Mouse (Mus musculus): Measurements from ENCODE around the gene Rgs10. TPM values are rescaled to one million over a fixed set of nuclear protein-coding genes. Genes with fewer than 3 reads are reported as not detected.

Rgs10 gene
- total and polyA plus RNA-seq, 3 experiments = 42.3 to 44.7 TPM; not detected in 1

- Histone ChIP-seq H3K4me1 (ENCODE audit: control insufficient read depth in 1 of 2, insufficient read depth in 2 of 2, low read length in 2 of 2) (no peaks in the 10 kb centered on the region), H3K27ac (ENCODE audit: control insufficient read depth, low read depth, low read length) (no peak overlapping the region)
Observed at GRCm38 (mm10) chr7:128350316-128350715, 68.2 kb downstream of the Rgs10 start.

GRCm38 (mm10) chr7:128349751-128350150, 68.8 kb downstream of the Rgs10 start:
- Histone ChIP-seq H3K27ac (ENCODE audit: control insufficient read depth, low read depth, low read length) (no peak overlapping the region), H3K9ac (ENCODE audit: control insufficient read depth, low read depth, low read length, poor library complexity, severe bottlenecking) (no peak overlapping the region), H3K36me3 (ENCODE audit: control insufficient read depth in 1 of 2, insufficient read depth in 2 of 2, low read length in 2 of 2) (no peaks in the 10 kb centered on the region), H3K9me3 (replicated peaks; ENCODE audit: insufficient read depth, low read length) (no peaks in the 10 kb centered on the region), H3K4me3 (ENCODE audit: control insufficient read depth in 1 of 2, insufficient read depth in 1 of 2, low read depth in 2 of 2, low read length in 2 of 2) (no peak overlapping the region), H3K4me1 (ENCODE audit: control insufficient read depth in 1 of 2, insufficient read depth in 2 of 2, low read length in 2 of 2) (no peaks in the 10 kb centered on the region), H3K79me2 (ENCODE audit: control insufficient read depth, insufficient read depth, low read length, poor library complexity) (no peaks in the 10 kb centered on the region), H3K27me3 (ENCODE audit: control insufficient read depth in 1 of 2, insufficient read depth in 2 of 2, low read length in 2 of 2) (peaks cover 0 to 2% of the 10 kb centered on the region in 2 experiments; a peak in 2 of 4 replicates)
- DNase-seq (ENCODE audit: low read depth, low spot score) = no peak
- TF ChIP-seq GATA1 (IDR thresholded peaks at IDR 0.05; ENCODE audit: low read depth, low read length) (no peak), POLR2AphosphoS2 (IDR thresholded peaks at IDR 0.05; ENCODE audit: low read length) (no peak), JUND (IDR thresholded peaks at IDR 0.05; ENCODE audit: low read depth, low read length) (no peak), MYB (IDR thresholded peaks at IDR 0.05; ENCODE audit: low read depth, low read length) (no peak), ELF1 (IDR thresholded peaks at IDR 0.05; ENCODE audit: low read depth, low read length) (no peak), MEF2A (IDR thresholded peaks at IDR 0.05; ENCODE audit: extremely low read depth, insufficient replicate concordance, low read depth, low read length, poor library complexity, severe bottlenecking) (no peak), UBTF (IDR thresholded peaks at IDR 0.05; ENCODE audit: borderline replicate concordance, insufficient read depth, low read depth, low read length) (no peak), ZMIZ1 (IDR thresholded peaks at IDR 0.05; ENCODE audit: low read depth, low read length) (no peak), RAD21 (IDR thresholded peaks at IDR 0.05; ENCODE audit: low read depth, low read length) (no peak), USF2 (IDR thresholded peaks at IDR 0.05; ENCODE audit: borderline replicate concordance in 1 of 2, insufficient read depth in 1 of 2, low read depth in 1 of 2, low read length in 2 of 2) (no peak), USF1 (IDR thresholded peaks at IDR 0.05; ENCODE audit: low read depth, low read length) (no peak), TBP (IDR thresholded peaks at IDR 0.05; ENCODE audit: low read depth, low read length) (no peak), MAFK (IDR thresholded peaks at IDR 0.05; ENCODE audit: borderline replicate concordance, low read depth, low read length) (no peak), ETS1 (IDR thresholded peaks at IDR 0.05; ENCODE audit: low read depth, low read length) (no peak), KAT2A (conservative IDR thresholded peaks at IDR 0.05; ENCODE audit: low read depth, low read length) (no peak)

More at GRCm38 (mm10) chr7:128350316-128350715, 68.2 kb downstream of the Rgs10 start:
- H3K4me3 ChIP-seq (ENCODE audit: control insufficient read depth in 1 of 2, insufficient read depth in 1 of 2, low read depth in 2 of 2, low read length in 2 of 2) = no peak overlapping the region
- no peaks in the 10 kb centered on the region for H3K79me2 ChIP-seq (ENCODE audit: control insufficient read depth, insufficient read depth, low read length, poor library complexity)
- H3K36me3 ChIP-seq (ENCODE audit: control insufficient read depth in 1 of 2, insufficient read depth in 2 of 2, low read length in 2 of 2) = no peaks in the 10 kb centered on the region
- TF ChIP-seq CHD2 (IDR thresholded peaks at IDR 0.05; ENCODE audit: low read length) = no peak
- TF ChIP-seq TAL1 (IDR thresholded peaks at IDR 0.05; ENCODE audit: low read length) = no peak
- TF ChIP-seq TCF12 (IDR thresholded peaks at IDR 0.05; ENCODE audit: low read depth, low read length) = no peak
- TF ChIP-seq JUND (IDR thresholded peaks at IDR 0.05; ENCODE audit: low read depth, low read length) = no peak
- TF ChIP-seq ELF1 (IDR thresholded peaks at IDR 0.05; ENCODE audit: low read depth, low read length) = no peak
- no peak for TF ChIP-seq EP300 (IDR thresholded peaks at IDR 0.05; ENCODE audit: low read depth in 1 of 2, low read length in 2 of 2)
- TF ChIP-seq E2F4 (IDR thresholded peaks at IDR 0.05; ENCODE audit: borderline replicate concordance, low read depth, low read length) = no peak
- no peak for TF ChIP-seq KAT2A (conservative IDR thresholded peaks at IDR 0.05; ENCODE audit: low read depth, low read length)
- TF ChIP-seq MYB (IDR thresholded peaks at IDR 0.05; ENCODE audit: low read depth, low read length) = no peak
- TF ChIP-seq RCOR1 (IDR thresholded peaks at IDR 0.05; ENCODE audit: low read depth, low read length) = no peak
- no peak for TF ChIP-seq ZC3H11A (IDR thresholded peaks at IDR 0.05; ENCODE audit: low read depth, low read length)
- no peak for TF ChIP-seq UBTF (IDR thresholded peaks at IDR 0.05; ENCODE audit: borderline replicate concordance, insufficient read depth, low read depth, low read length)
- TF ChIP-seq SIN3A (IDR thresholded peaks at IDR 0.05; ENCODE audit: low read length) = no peak
- no peak for TF ChIP-seq MAZ (IDR thresholded peaks at IDR 0.05; ENCODE audit: low read depth, low read length)
- TF ChIP-seq MXI1 (IDR thresholded peaks at IDR 0.05; ENCODE audit: low read depth, low read length) = no peak
- no peak for TF ChIP-seq MEF2A (IDR thresholded peaks at IDR 0.05; ENCODE audit: extremely low read depth, insufficient replicate concordance, low read depth, low read length, poor library complexity, severe bottlenecking)
- TF ChIP-seq ZMIZ1 (IDR thresholded peaks at IDR 0.05; ENCODE audit: low read depth, low read length) = no peak
- no peak for DNase-seq (ENCODE audit: low read depth, low spot score)
- peaks cover 0 to 2% of the 10 kb centered on the region in 2 experiments; a peak in 2 of 4 replicates for H3K27me3 ChIP-seq (ENCODE audit: control insufficient read depth in 1 of 2, insufficient read depth in 2 of 2, low read length in 2 of 2)
- no peaks in the 10 kb centered on the region for H3K9me3 ChIP-seq (replicated peaks; ENCODE audit: insufficient read depth, low read length)
- H3K9ac ChIP-seq (ENCODE audit: control insufficient read depth, low read depth, low read length, poor library complexity, severe bottlenecking) = no peak overlapping the region

All from MEL (cell line).